Mouse (Mus musculus) MEL (cell line): ENCODE results near the gene Ip6k3. TPM values are rescaled to one million over a fixed set of nuclear protein-coding genes. Genes with fewer than 3 reads are reported as not detected.

Source experiments
- DNase-seq: peaks from one replicate; pipeline ENCODE4 v3.0.0; 2011; ENCODE audit warnings: low read depth, low spot score
- H3K27ac ChIP-seq: 2 replicates; pipeline ENCODE4 v1.5.1; 2012; ENCODE audit warnings: low read depth, mild to moderate bottlenecking, control low read depth, low read length, moderate library complexity; ENCODE audit not compliant: control insufficient read depth
- H3K27me3 ChIP-seq, 2 experiments: fragments of 150-350 bp in 1 of 2; sonication (generic) in 1 of 2; 2 replicates each; pipeline ENCODE4 v1.6.1; 2012; ENCODE audit warnings: low read length in 2 of 2, mild to moderate bottlenecking in 2 of 2, improper control_type of control experiment in 1 of 2, moderate library complexity in 1 of 2; ENCODE audit not compliant: insufficient read depth in 2 of 2, control insufficient read depth in 1 of 2
- H3K36me3 ChIP-seq, 2 experiments: 2 replicates each; pipeline ENCODE4 v1.6.1; 2012 to 2014; ENCODE audit warnings: low read length in 2 of 2, improper control_type of control experiment in 1 of 2, inconsistent platforms in 1 of 2, mild to moderate bottlenecking in 1 of 2; ENCODE audit not compliant: insufficient read depth in 2 of 2, control insufficient read depth in 1 of 2
- H3K4me1 ChIP-seq, 2 experiments: fragments of 150-350 bp in 1 of 2; sonication (generic) in 1 of 2; 2 replicates each; pipeline ENCODE4 v1.6.1; 2012; ENCODE audit warnings: low read length in 2 of 2, improper control_type of control experiment in 1 of 2, mild to moderate bottlenecking in 1 of 2; ENCODE audit not compliant: insufficient read depth in 2 of 2, control insufficient read depth in 1 of 2
- H3K4me3 ChIP-seq, 2 experiments: fragments of 150-350 bp in 1 of 2; sonication (generic) in 1 of 2; 2 replicates each; pipeline ENCODE4 v1.5.1; 2012; ENCODE audit warnings: low read depth in 2 of 2, low read length in 2 of 2, mild to moderate bottlenecking in 2 of 2, moderate library complexity in 2 of 2, control low read depth in 1 of 2, improper control_type of control experiment in 1 of 2; ENCODE audit not compliant: control insufficient read depth in 1 of 2, insufficient read depth in 1 of 2
- H3K79me2 ChIP-seq: 2 replicates; pipeline ENCODE4 v1.6.1; 2012; ENCODE audit warnings: mild to moderate bottlenecking, low read length, moderate library complexity; ENCODE audit not compliant: control insufficient read depth, poor library complexity, insufficient read depth
- H3K9ac ChIP-seq: 2 replicates; pipeline ENCODE4 v1.6.1; 2012; ENCODE audit warnings: low read depth, mild to moderate bottlenecking, control low read depth, low read length, moderate library complexity; ENCODE audit not compliant: control insufficient read depth, poor library complexity, severe bottlenecking
- H3K9me3 ChIP-seq: fragments of 150-350 bp; sonication (generic); replicated peaks from 2 replicates; pipeline ENCODE4 v1.6.1; 2012; ENCODE audit warnings: mild to moderate bottlenecking, low read length, improper control_type of control experiment, moderate library complexity; ENCODE audit not compliant: insufficient read depth
- BHLHE40 ChIP-seq: IDR thresholded peaks from 2 replicates; pipeline ENCODE4 v1.6.1; 2012; ENCODE audit warnings: low read depth, mild to moderate bottlenecking, inconsistent platforms, low read length, improper control_type of control experiment, borderline replicate concordance
- CHD2 ChIP-seq: IDR thresholded peaks from 2 replicates; pipeline ENCODE4 v1.6.1; 2011; ENCODE audit warnings: low read length, improper control_type of control experiment
- CTCF ChIP-seq, 3 experiments: IDR thresholded peaks in 2 of 3; conservative IDR thresholded peaks in 1 of 3; 2 replicates each; pipeline ENCODE4 v1.5.1; 2011 to 2012; ENCODE audit warnings: low read length in 3 of 3, low read depth in 2 of 3, mild to moderate bottlenecking in 2 of 3, improper control_type of control experiment in 1 of 3, inconsistent platforms in 1 of 3, mixed read lengths in 1 of 3, moderate library complexity in 1 of 3; ENCODE audit not compliant: control insufficient read depth in 1 of 3, insufficient read depth in 1 of 3, poor library complexity in 1 of 3, severe bottlenecking in 1 of 3
- E2F4 ChIP-seq: IDR thresholded peaks from 2 replicates; pipeline ENCODE4 v1.6.1; 2011; ENCODE audit warnings: low read depth, low read length, improper control_type of control experiment, borderline replicate concordance
- EP300 ChIP-seq, 2 experiments: IDR thresholded peaks; 2 replicates each; pipeline ENCODE4 v1.6.1; 2011; ENCODE audit warnings: improper control_type of control experiment in 2 of 2, low read length in 2 of 2, low read depth in 1 of 2, mild to moderate bottlenecking in 1 of 2
- ETS1 ChIP-seq: IDR thresholded peaks from 2 replicates; pipeline ENCODE4 v1.6.1; 2012; ENCODE audit warnings: low read depth, mild to moderate bottlenecking, inconsistent platforms, low read length, improper control_type of control experiment, moderate library complexity
- JUND ChIP-seq: IDR thresholded peaks from 2 replicates; pipeline ENCODE4 v1.6.1; 2011; ENCODE audit warnings: low read depth, mild to moderate bottlenecking, improper control_type of control experiment, low read length
- KAT2A ChIP-seq: conservative IDR thresholded peaks from 2 replicates; pipeline ENCODE4 v1.6.1; 2012; ENCODE audit warnings: low read depth, low read length, improper control_type of control experiment, inconsistent platforms
- MAFK ChIP-seq: IDR thresholded peaks from 2 replicates; pipeline ENCODE4 v1.6.1; 2011; ENCODE audit warnings: low read depth, mild to moderate bottlenecking, low read length, improper control_type of control experiment, borderline replicate concordance
- MAX ChIP-seq: IDR thresholded peaks from 2 replicates; pipeline ENCODE4 v1.6.1; 2011; ENCODE audit warnings: low read length, improper control_type of control experiment
- MEF2A ChIP-seq: IDR thresholded peaks from 2 replicates; pipeline ENCODE4 v1.6.1; 2014; ENCODE audit warnings: low read depth, mild to moderate bottlenecking, inconsistent platforms, low read length, improper control_type of control experiment; ENCODE audit not compliant: poor library complexity, insufficient replicate concordance, severe bottlenecking; ENCODE audit errors: extremely low read depth
- MYB ChIP-seq: IDR thresholded peaks from 2 replicates; pipeline ENCODE4 v1.6.1; 2011; ENCODE audit warnings: mild to moderate bottlenecking, low read depth, low read length, improper control_type of control experiment
- MYC ChIP-seq: IDR thresholded peaks from 2 replicates; pipeline ENCODE4 v1.6.1; 2011; ENCODE audit warnings: low read depth, mild to moderate bottlenecking, low read length, improper control_type of control experiment, moderate library complexity
- NELFE ChIP-seq: IDR thresholded peaks from 2 replicates; pipeline ENCODE4 v1.6.1; 2011; ENCODE audit warnings: low read depth, low read length, improper control_type of control experiment
- NRF1 ChIP-seq: IDR thresholded peaks from 2 replicates; pipeline ENCODE4 v1.6.1; 2014; ENCODE audit warnings: low read depth, mild to moderate bottlenecking, inconsistent platforms, low read length, improper control_type of control experiment, moderate library complexity; ENCODE audit not compliant: poor library complexity, insufficient read depth, severe bottlenecking
- POLR2AphosphoS2 ChIP-seq: IDR thresholded peaks from 2 replicates; pipeline ENCODE4 v1.6.1; 2011; ENCODE audit warnings: low read length, improper control_type of control experiment
- RAD21 ChIP-seq: IDR thresholded peaks from 2 replicates; pipeline ENCODE4 v1.6.1; 2011; ENCODE audit warnings: mild to moderate bottlenecking, low read depth, low read length, improper control_type of control experiment
- RCOR1 ChIP-seq: IDR thresholded peaks from 2 replicates; pipeline ENCODE4 v1.6.1; 2012; ENCODE audit warnings: low read depth, mild to moderate bottlenecking, inconsistent platforms, low read length, improper control_type of control experiment
- SIN3A ChIP-seq: IDR thresholded peaks from 2 replicates; pipeline ENCODE4 v1.6.1; 2012; ENCODE audit warnings: low read length, improper control_type of control experiment, inconsistent platforms
- SMC3 ChIP-seq: IDR thresholded peaks from 2 replicates; pipeline ENCODE4 v1.6.1; 2011; ENCODE audit warnings: low read depth, low read length, improper control_type of control experiment
- TAL1 ChIP-seq: IDR thresholded peaks from 2 replicates; pipeline ENCODE4 v1.6.1; 2012; ENCODE audit warnings: mild to moderate bottlenecking, inconsistent platforms, low read length, moderate library complexity, mixed read lengths
- TBP ChIP-seq: IDR thresholded peaks from 2 replicates; pipeline ENCODE4 v1.8.0; 2011; ENCODE audit warnings: low read depth, low read length, improper control_type of control experiment
- TCF12 ChIP-seq: IDR thresholded peaks from 2 replicates; pipeline ENCODE4 v1.6.1; 2014; ENCODE audit warnings: low read depth, mild to moderate bottlenecking, inconsistent platforms, low read length, improper control_type of control experiment, moderate library complexity
- USF1 ChIP-seq: IDR thresholded peaks from 2 replicates; pipeline ENCODE4 v1.6.1; 2014; ENCODE audit warnings: low read depth, mild to moderate bottlenecking, inconsistent platforms, low read length, improper control_type of control experiment, moderate library complexity
- ZC3H11A ChIP-seq: IDR thresholded peaks from 2 replicates; pipeline ENCODE4 v1.6.1; 2012; ENCODE audit warnings: low read depth, mild to moderate bottlenecking, inconsistent platforms, low read length, improper control_type of control experiment
- ZKSCAN1 ChIP-seq: IDR thresholded peaks from 2 replicates; pipeline ENCODE4 v1.6.1; 2012; ENCODE audit warnings: low read depth, mild to moderate bottlenecking, inconsistent platforms, low read length, improper control_type of control experiment, moderate library complexity
- ZMIZ1 ChIP-seq: IDR thresholded peaks from 2 replicates; pipeline ENCODE4 v1.6.1; 2012; ENCODE audit warnings: low read depth, mild to moderate bottlenecking, inconsistent platforms, low read length, improper control_type of control experiment, moderate library complexity
- polyA plus RNA-seq, 2 experiments: library from polyadenylated mRNA; stranded (reverse) in 1 of 2; unstranded in 1 of 2; fragments of >175 nt in 1 of 2; fragments of >200 nt in 1 of 2; gene quantifications; 2 replicates each; pipeline versions ENCODE4 v1.2.1 to v1.2.4; 2012; ENCODE audit warnings: low replicate concordance in 2 of 2, low read depth in 1 of 2; ENCODE audit not compliant: insufficient read length in 2 of 2, insufficient read depth in 1 of 2, missing spikeins in 1 of 2
- total RNA-seq: library from RNA; depleted of rRNA; stranded (reverse); fragments of 300-350 nt; gene quantifications from 2 replicates; pipeline ENCODE4 v1.2.3, GENCODE M21; 2012

Ip6k3 gene
- total and polyA plus RNA-seq, 3 experiments, result not detected

DNA sequence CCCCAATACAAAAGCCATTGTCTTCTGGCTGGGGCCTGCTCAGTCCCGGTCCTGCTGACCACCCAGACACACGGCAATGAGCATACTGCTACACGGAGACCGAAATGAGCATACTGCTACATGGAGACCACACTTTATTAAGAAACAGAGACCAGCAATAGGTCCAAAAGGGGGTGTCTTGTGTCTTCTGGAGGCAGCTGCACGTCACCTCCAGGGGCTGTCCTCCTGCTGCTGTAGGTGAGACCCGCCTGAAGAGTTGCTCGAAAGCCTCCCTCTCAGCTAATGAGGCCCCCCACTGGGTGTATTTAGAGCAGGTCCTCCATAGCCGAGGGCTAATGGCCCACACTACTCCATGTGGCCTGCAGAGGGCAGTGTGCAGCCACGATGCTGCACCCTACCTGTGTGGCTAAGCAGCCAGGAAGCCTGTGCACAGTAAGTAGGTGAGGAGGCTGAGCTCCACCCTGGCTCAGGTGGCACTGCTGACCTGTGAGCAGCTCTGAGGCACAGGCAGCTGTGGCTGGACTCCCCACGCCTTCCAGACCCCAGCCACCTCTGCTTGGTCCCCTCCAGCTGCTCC is 22.1 kb upstream of the Ip6k3 start:
- Histone ChIP-seq H3K36me3 (no peaks in the 10 kb centered on the region; a peak in 1 of 4 replicates), H3K9ac (no peak overlapping the region), H3K4me3 (no peak overlapping the region), H3K27me3 (no peaks in the 10 kb centered on the region), H3K79me2 (no peaks in the 10 kb centered on the region), H3K9me3 (no peaks in the 10 kb centered on the region), H3K27ac (no peak overlapping the region), H3K4me1 (no peaks in the 10 kb centered on the region)
- peak; percentile 66 for DNase-seq
- TF ChIP-seq JUND (no peak), ETS1 (no peak), USF1 (no peak), KAT2A (no peak), NRF1 (no peak), BHLHE40 (no peak), ZC3H11A (peak; percentile 66), TCF12 (0 out of 2 replicates have a peak, but pooled peaks have one; percentile 7), SIN3A (no peak), RAD21 (peak; percentile 76), SMC3 (peak; percentile 86), CTCF (IDR thresholded peaks at IDR 0.05 in 2 of 3, conservative IDR thresholded peaks at IDR 0.05 in 1 of 3; ENCODE audit: control insufficient read depth in 1 of 3, insufficient read depth in 1 of 3, low read depth in 2 of 3, low read length in 3 of 3, poor library complexity in 1 of 3, severe bottlenecking in 1 of 3) (peak; percentile 86 to 95 (median 93)), TAL1 (no peak), MAX (peak; percentile 54)

DNA sequence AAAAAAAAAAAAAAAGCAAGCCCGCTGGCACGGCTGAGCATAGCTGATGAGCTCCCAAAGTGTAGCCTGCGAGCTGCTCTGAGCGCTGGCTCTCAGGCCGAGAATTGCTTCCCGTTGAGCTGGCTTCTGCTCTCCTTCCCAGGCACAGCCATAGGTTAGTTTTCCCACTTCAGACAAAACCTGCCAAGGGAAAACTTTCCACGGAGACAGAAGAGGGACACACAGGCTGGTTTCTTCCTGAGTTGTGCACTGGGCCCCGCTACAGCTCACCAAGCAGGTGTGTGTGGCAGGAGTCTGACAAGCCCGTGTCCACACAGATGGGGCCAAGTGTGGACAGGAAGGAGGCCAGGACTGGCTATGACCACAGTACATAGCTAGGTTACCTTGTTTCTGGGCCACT is 21.3 kb upstream of the Ip6k3 start:
- Histone ChIP-seq H3K27ac (no peak overlapping the region), H3K79me2 (no peaks in the 10 kb centered on the region), H3K36me3 (no peaks in the 10 kb centered on the region; a peak in 1 of 4 replicates), H3K4me1 (no peaks in the 10 kb centered on the region), H3K9me3 (no peaks in the 10 kb centered on the region), H3K4me3 (no peak overlapping the region), H3K9ac (no peak overlapping the region), H3K27me3 (no peaks in the 10 kb centered on the region)
- no peak for DNase-seq
- TF ChIP-seq USF1 (no peak), MEF2A (no peak), CTCF (IDR thresholded peaks at IDR 0.05 in 2 of 3, conservative IDR thresholded peaks at IDR 0.05 in 1 of 3; ENCODE audit: control insufficient read depth in 1 of 3, insufficient read depth in 1 of 3, low read depth in 2 of 3, low read length in 3 of 3, poor library complexity in 1 of 3, severe bottlenecking in 1 of 3) (no peak), MAFK (no peak), NELFE (no peak), CHD2 (no peak), POLR2AphosphoS2 (no peak), MYB (no peak), TBP (no peak), ZKSCAN1 (no peak), ETS1 (no peak), RAD21 (no peak), KAT2A (no peak), E2F4 (no peak), JUND (no peak), RCOR1 (no peak), MYC (no peak), EP300 (IDR thresholded peaks at IDR 0.05; ENCODE audit: low read depth in 1 of 2, low read length in 2 of 2) (no peak), ZMIZ1 (no peak)
